Mouse (Mus musculus) layer of hippocampus, adult 11-12 months (tissue): Measurements from ENCODE around the gene Epas1.

Experiments used
- DNase-seq: peaks from one replicate; pipeline ENCODE4 v3.0.0; 2022; ENCODE audit warnings: low spot score

Epas1 gene

GRCm38 (mm10) chr17:86787805-86788204, 34.3 kb downstream of the Epas1 start:
- DNase-seq = no peak

- DNase-seq = no peak
Measured at GRCm38 (mm10) chr17:86788316-86788715, 34.8 kb downstream of the Epas1 start.

- DNase-seq = no peak
Measured at GRCm38 (mm10) chr17:86791925-86792324, 38.4 kb downstream of the Epas1 start.

- DNase-seq = no peak
Measured at GRCm38 (mm10) chr17:86795773-86796172, 42.3 kb downstream of the Epas1 start.

GRCm38 (mm10) chr17:86797031-86797430, 43.5 kb downstream of the Epas1 start:
- no peak for DNase-seq

- no peak for DNase-seq
Measured at GRCm38 (mm10) chr17:86798460-86798859, 45.0 kb downstream of the Epas1 start.

GRCm38 (mm10) chr17:86798951-86799350, 45.5 kb downstream of the Epas1 start:
- no peak for DNase-seq

GRCm38 (mm10) chr17:86800535-86800934, 47.0 kb downstream of the Epas1 start:
- no peak for DNase-seq

- no peak for DNase-seq
Measured at GRCm38 (mm10) chr17:86801213-86801815, 47.8 kb downstream of the Epas1 start.

GRCm38 (mm10) chr17:86801876-86802275, 48.4 kb downstream of the Epas1 start:
- no peak for DNase-seq

- DNase-seq = no peak
Measured at GRCm38 (mm10) chr17:86802351-86802985, 49.0 kb downstream of the Epas1 start.

GRCm38 (mm10) chr17:86803147-86803546, 49.6 kb downstream of the Epas1 start:
- no peak for DNase-seq

- no peak for DNase-seq
Measured at GRCm38 (mm10) chr17:86803653-86804052, 50.2 kb downstream of the Epas1 start.

- DNase-seq = no peak
Measured at GRCm38 (mm10) chr17:86812029-86812428, 58.5 kb downstream of the Epas1 start.

- no peak for DNase-seq
Measured at GRCm38 (mm10) chr17:86814320-86814719, 60.8 kb downstream of the Epas1 start.

GRCm38 (mm10) chr17:86815016-86815865, 61.7 kb downstream of the Epas1 start:
- DNase-seq = no peak

- DNase-seq = no peak
Measured at GRCm38 (mm10) chr17:86822017-86822737, 68.7 kb downstream of the Epas1 start.

GRCm38 (mm10) chr17:86824502-86825162, 71.1 kb downstream of the Epas1 start:
- no peak for DNase-seq

GRCm38 (mm10) chr17:86825163-86825902, 71.8 kb downstream of the Epas1 start:
- no peak for DNase-seq

GRCm38 (mm10) chr17:86826376-86826775, 72.9 kb downstream of the Epas1 start:
- no peak for DNase-seq
